Mouse (Mus musculus) small intestine, adult 2 months (tissue): ENCODE results near the gene Aven. TPM values are rescaled to one million over a fixed set of nuclear protein-coding genes. Genes with fewer than 3 reads are reported as not detected.
A peak's percentile ranks its signal among the peaks of the same experiment; 100 is the strongest.
"Not testable (repeated sequence)": the region's sequence is repeated elsewhere in the genome, so short reads cannot be mapped to it uniquely, and the experiment has no call there.

ENCODE experiments used
- H3K27ac ChIP-seq: fragments of 200-500 bp; 2 replicates; pipeline ENCODE4 v1.5.1; 2012; ENCODE audit warnings: low read depth, low read length, control low read depth, inconsistent platforms; ENCODE audit not compliant: insufficient read depth
- H3K27me3 ChIP-seq: fragments of 200-500 bp; 2 replicates; pipeline ENCODE4 v1.6.1; 2012; ENCODE audit warnings: mild to moderate bottlenecking, moderate library complexity, low read length, inconsistent platforms; ENCODE audit not compliant: control insufficient read depth, insufficient read depth
- H3K36me3 ChIP-seq: fragments of 200-500 bp; 2 replicates; pipeline ENCODE4 v1.6.1; 2012; ENCODE audit warnings: mild to moderate bottlenecking, low read length, control low read depth, inconsistent platforms; ENCODE audit not compliant: control insufficient read depth, insufficient read depth
- H3K4me1 ChIP-seq: fragments of 200-500 bp; 2 replicates; pipeline ENCODE4 v1.6.1; 2012; ENCODE audit warnings: low read length, inconsistent platforms, mixed read lengths; ENCODE audit not compliant: control insufficient read depth, insufficient read depth, insufficient read length
- H3K4me3 ChIP-seq: fragments of 200-500 bp; 2 replicates; pipeline ENCODE4 v1.5.1; 2012; ENCODE audit warnings: low read depth, mild to moderate bottlenecking, control low read depth, inconsistent platforms, low read length, moderate library complexity
- CTCF ChIP-seq: fragments of 200-500 bp; IDR thresholded peaks from 2 replicates; pipeline ENCODE4 v1.5.1; 2012; ENCODE audit warnings: low read depth, mild to moderate bottlenecking, control low read depth, inconsistent platforms, low read length, moderate library complexity, mixed read lengths; ENCODE audit not compliant: insufficient replicate concordance, insufficient read length; ENCODE audit errors: extremely low read depth
- POLR2A ChIP-seq: fragments of 200-500 bp; IDR thresholded peaks from 2 replicates; pipeline ENCODE4 v1.6.1; 2012; ENCODE audit warnings: low read depth, mild to moderate bottlenecking, control low read depth, inconsistent platforms, low read length, moderate library complexity
- WGBS: fragments of 180-500 bp; shearing (Covaris S2); methylation state at CpG from one replicate; pipeline ENCODE4 v1.1.7; 2018; 5-methylcytosine and 5-hydroxymethylcytosine counted together
- polyA plus RNA-seq: library from polyadenylated mRNA; depleted of rRNA; stranded (reverse); fragments of >200 nt; gene quantifications from 2 replicates; pipeline ENCODE4 v1.2.3, GENCODE M21; 2012; rRNA removed

Aven gene
- 1.5 and 2.2 TPM in 2 replicates for polyA plus RNA-seq

GRCm38 (mm10) chr2:112492856-112493538 is at the start of gene Aven:
Aven (plus strand) TSS chr2:112492964.
- Histone ChIP-seq H3K27me3 (no peaks in the 10 kb centered on the region), H3K4me1 (peaks cover 2% of the 10 kb centered on the region), H3K36me3 (no peaks in the 10 kb centered on the region), H3K4me3 (peak within 1 kb of the TSS; percentile 83), H3K27ac (peak within 1 kb of the TSS; percentile 82)
- peak; percentile 86 for TF ChIP-seq POLR2A
- TF ChIP-seq CTCF, result peak; percentile 11; the same call in 1 of the 2 replicates
- under 1% methylated on average over 85 of the region's 87 CpGs for WGBS

- Histone ChIP-seq H3K4me3 (no peak overlapping the region), H3K27ac (no peak overlapping the region), H3K36me3 (no peaks in the 10 kb centered on the region), H3K27me3 (no peaks in the 10 kb centered on the region), H3K4me1 (no peaks in the 10 kb centered on the region)
- WGBS, result 56% methylated on average over 2 of the region's 2 CpGs
- TF ChIP-seq CTCF (no peak), POLR2A (no peak)
These were observed 49.3 kb upstream of the Aven start for GRCm38 (mm10) chr2:112443491-112443890.

GRCm38 (mm10) chr2:112445511-112445910 is 47.3 kb upstream of the Aven start:
- no peak for TF ChIP-seq CTCF
- no peak for TF ChIP-seq POLR2A
- H3K4me3 ChIP-seq, result no peak overlapping the region
- H3K36me3 ChIP-seq, result no peaks in the 10 kb centered on the region
- no peaks in the 10 kb centered on the region for H3K4me1 ChIP-seq
- no peak overlapping the region for H3K27ac ChIP-seq
- no peaks in the 10 kb centered on the region for H3K27me3 ChIP-seq

- not testable (repeated sequence) for H3K36me3 ChIP-seq, H3K27me3 ChIP-seq, H3K27ac ChIP-seq, H3K4me1 ChIP-seq, H3K4me3 ChIP-seq
- WGBS, result 58% methylated on average over 4 of the region's 4 CpGs
These were observed 44.7 kb upstream of the Aven start for GRCm38 (mm10) chr2:112448046-112448445.

GRCm38 (mm10) chr2:112448510-112449059 is 44.2 kb upstream of the Aven start:
- H3K4me3 ChIP-seq, result no peak overlapping the region
- TF ChIP-seq CTCF, result no peak
- no peak for TF ChIP-seq POLR2A
- H3K4me1 ChIP-seq, result no peaks in the 10 kb centered on the region
- no peak overlapping the region for H3K27ac ChIP-seq
- no peaks in the 10 kb centered on the region for H3K36me3 ChIP-seq
- H3K27me3 ChIP-seq, result no peaks in the 10 kb centered on the region

- Histone ChIP-seq H3K36me3 (no peaks in the 10 kb centered on the region), H3K4me3 (no peak overlapping the region), H3K4me1 (no peaks in the 10 kb centered on the region), H3K27ac (no peak overlapping the region), H3K27me3 (no peaks in the 10 kb centered on the region)
- TF ChIP-seq POLR2A (no peak), CTCF (peak; percentile 29; the same call in 1 of the 2 replicates)
- WGBS, result 31% methylated on average over 4 of the region's 4 CpGs
These were observed 43.0 kb upstream of the Aven start for GRCm38 (mm10) chr2:112449597-112450296.

- not testable (repeated sequence) for H3K36me3 ChIP-seq, H3K27me3 ChIP-seq, H3K4me3 ChIP-seq, H3K4me1 ChIP-seq, H3K27ac ChIP-seq
These were observed 40.3 kb upstream of the Aven start for GRCm38 (mm10) chr2:112452513-112452912.
